Mouse (Mus musculus): Measurements from ENCODE around the gene Prkd2. TPM values are rescaled to one million over a fixed set of nuclear protein-coding genes. Genes with fewer than 3 reads are reported as not detected.

Prkd2 gene
- 0.61 and 0.66 TPM in 2 replicates for polyA plus RNA-seq (2012)

GRCm38 (mm10) chr7:16842645-16843063 is at the start of gene Prkd2:
Gene Prkd2 (plus strand): TSS chr7:16842902.
- H3K27me3 ChIP-seq (ENCODE audit: control insufficient read depth): no peaks in the 10 kb centered on the region
- H3K9me3 ChIP-seq (ENCODE audit: control insufficient read depth, low read length): no peaks in the 10 kb centered on the region
- peaks cover 64% of the 10 kb centered on the region for H3K4me1 ChIP-seq (ENCODE audit: control insufficient read depth)
- H3K36me3 ChIP-seq (ENCODE audit: control insufficient read depth): peaks cover 46% of the 10 kb centered on the region
- H3K4me3 ChIP-seq (replicated peaks): peak within 1 kb of the TSS; percentile 80
- TF ChIP-seq GATA1 (IDR thresholded peaks at IDR 0.05; ENCODE audit: low read length) (no peak), TAL1 (IDR thresholded peaks at IDR 0.05; ENCODE audit: low read length) (no peak)

- no peaks in the 10 kb centered on the region for H3K9me3 ChIP-seq (ENCODE audit: control insufficient read depth, low read length)
- peaks cover 100% of the 10 kb centered on the region for H3K36me3 ChIP-seq (ENCODE audit: control insufficient read depth)
- peak overlapping the region; percentile 8 for H3K4me3 ChIP-seq (replicated peaks)
- H3K27me3 ChIP-seq (ENCODE audit: control insufficient read depth): no peaks in the 10 kb centered on the region; the same call in 1 of the 2 replicates
- no peak for TF ChIP-seq TAL1 (IDR thresholded peaks at IDR 0.05; ENCODE audit: low read length)
- no peak for TF ChIP-seq GATA1 (IDR thresholded peaks at IDR 0.05; ENCODE audit: low read length)
- peaks cover 31% of the 10 kb centered on the region for H3K4me1 ChIP-seq (ENCODE audit: control insufficient read depth)
Measured at GRCm38 (mm10) chr7:16793010-16793725, 49.5 kb upstream of the Prkd2 start.

GRCm38 (mm10) chr7:16794886-16795285 is 47.8 kb upstream of the Prkd2 start:
- Histone ChIP-seq H3K27me3 (ENCODE audit: control insufficient read depth) (no peaks in the 10 kb centered on the region; the same call in 1 of the 2 replicates), H3K9me3 (ENCODE audit: control insufficient read depth, low read length) (no peaks in the 10 kb centered on the region), H3K4me3 (replicated peaks) (no peak overlapping the region), H3K36me3 (ENCODE audit: control insufficient read depth) (peaks cover 99% of the 10 kb centered on the region), H3K4me1 (ENCODE audit: control insufficient read depth) (peaks cover 21% of the 10 kb centered on the region)
- TF ChIP-seq GATA1 (IDR thresholded peaks at IDR 0.05; ENCODE audit: low read length): no peak
- TF ChIP-seq TAL1 (IDR thresholded peaks at IDR 0.05; ENCODE audit: low read length): no peak

- no peak for TF ChIP-seq TAL1 (IDR thresholded peaks at IDR 0.05; ENCODE audit: low read length)
- no peak for TF ChIP-seq GATA1 (IDR thresholded peaks at IDR 0.05; ENCODE audit: low read length)
- Histone ChIP-seq H3K27me3 (ENCODE audit: control insufficient read depth) (no peaks in the 10 kb centered on the region), H3K36me3 (ENCODE audit: control insufficient read depth) (peaks cover 22% of the 10 kb centered on the region), H3K9me3 (ENCODE audit: control insufficient read depth, low read length) (no peaks in the 10 kb centered on the region), H3K4me3 (replicated peaks) (no peak overlapping the region), H3K4me1 (ENCODE audit: control insufficient read depth) (peaks cover 9% of the 10 kb centered on the region)
Measured at GRCm38 (mm10) chr7:16804409-16805028, 38.2 kb upstream of the Prkd2 start.

GRCm38 (mm10) chr7:16807936-16808335 is 34.8 kb upstream of the Prkd2 start:
- TF ChIP-seq TAL1 (IDR thresholded peaks at IDR 0.05; ENCODE audit: low read length): no peak
- no peak for TF ChIP-seq GATA1 (IDR thresholded peaks at IDR 0.05; ENCODE audit: low read length)
- Histone ChIP-seq H3K27me3 (ENCODE audit: control insufficient read depth) (peaks cover 26% of the 10 kb centered on the region), H3K4me1 (ENCODE audit: control insufficient read depth) (peaks cover 26% of the 10 kb centered on the region), H3K9me3 (ENCODE audit: control insufficient read depth, low read length) (peaks cover 3% of the 10 kb centered on the region; the same call in 1 of the 2 replicates), H3K36me3 (ENCODE audit: control insufficient read depth) (peaks cover 27% of the 10 kb centered on the region), H3K4me3 (replicated peaks) (no peak overlapping the region)

GRCm38 (mm10) chr7:16808647-16809046 is 34.1 kb upstream of the Prkd2 start:
- Histone ChIP-seq H3K27me3 (ENCODE audit: control insufficient read depth) (peaks cover 26% of the 10 kb centered on the region), H3K4me1 (ENCODE audit: control insufficient read depth) (peaks cover 26% of the 10 kb centered on the region), H3K9me3 (ENCODE audit: control insufficient read depth, low read length) (peaks cover 3% of the 10 kb centered on the region; the same call in 1 of the 2 replicates), H3K4me3 (replicated peaks) (no peak overlapping the region), H3K36me3 (ENCODE audit: control insufficient read depth) (peaks cover 34% of the 10 kb centered on the region)
- TF ChIP-seq GATA1 (IDR thresholded peaks at IDR 0.05; ENCODE audit: low read length) (no peak), TAL1 (IDR thresholded peaks at IDR 0.05; ENCODE audit: low read length) (no peak)

GRCm38 (mm10) chr7:16809739-16810138 is 33.0 kb upstream of the Prkd2 start:
- Histone ChIP-seq H3K9me3 (ENCODE audit: control insufficient read depth, low read length) (peaks cover 3% of the 10 kb centered on the region; the same call in 1 of the 2 replicates), H3K27me3 (ENCODE audit: control insufficient read depth) (peaks cover 26% of the 10 kb centered on the region), H3K4me1 (ENCODE audit: control insufficient read depth) (peaks cover 21% of the 10 kb centered on the region), H3K4me3 (replicated peaks) (no peak overlapping the region), H3K36me3 (ENCODE audit: control insufficient read depth) (peaks cover 43% of the 10 kb centered on the region)
- TF ChIP-seq TAL1 (IDR thresholded peaks at IDR 0.05; ENCODE audit: low read length) (no peak), GATA1 (IDR thresholded peaks at IDR 0.05; ENCODE audit: low read length) (no peak)

- H3K9me3 ChIP-seq (ENCODE audit: control insufficient read depth, low read length): peaks cover 3% of the 10 kb centered on the region; the same call in 1 of the 2 replicates
- H3K4me1 ChIP-seq (ENCODE audit: control insufficient read depth): peaks cover 25% of the 10 kb centered on the region
- H3K27me3 ChIP-seq (ENCODE audit: control insufficient read depth): peaks cover 26% of the 10 kb centered on the region
- no peak overlapping the region for H3K4me3 ChIP-seq (replicated peaks)
- peaks cover 43% of the 10 kb centered on the region for H3K36me3 ChIP-seq (ENCODE audit: control insufficient read depth)
- TF ChIP-seq TAL1 (IDR thresholded peaks at IDR 0.05; ENCODE audit: low read length) (no peak), GATA1 (IDR thresholded peaks at IDR 0.05; ENCODE audit: low read length) (no peak)
Measured at GRCm38 (mm10) chr7:16810399-16810919, 32.2 kb upstream of the Prkd2 start.

Measured in erythroblast, embryonic 14.5 days (primary cell).